Mouse (Mus musculus): ENCODE results near the gene Ppil1.

DNA sequence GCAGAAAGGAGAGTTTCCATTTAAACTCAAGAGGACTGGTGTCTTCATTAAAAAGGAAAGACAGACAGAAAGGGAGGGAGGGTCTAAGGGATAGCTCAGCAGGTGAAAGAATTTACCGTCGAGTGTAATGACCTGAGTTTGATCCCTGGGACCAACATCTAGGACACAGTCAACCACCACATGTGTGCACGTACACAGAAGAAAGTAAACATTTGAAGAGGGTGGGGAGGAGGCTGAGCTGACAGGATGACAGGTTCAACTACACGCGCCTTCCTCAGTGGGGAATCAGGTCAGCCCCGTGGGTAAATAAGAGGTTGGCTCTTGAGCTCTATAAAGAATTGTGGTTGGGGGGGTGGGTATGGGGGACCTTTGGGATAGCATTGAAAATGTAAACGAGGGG is 9.2 kb upstream of the Ppil1 start:
- TF ChIP-seq POLR2A (IDR thresholded peaks at IDR 0.05; ENCODE audit: low read depth, low read length) (no peak), CTCF (IDR thresholded peaks at IDR 0.05; ENCODE audit: borderline replicate concordance, insufficient read depth, low read length) (no peak)

Data from embryonic fibroblast, embryonic 13.5 days (primary cell).